Mouse (Mus musculus) right cerebral cortex, adult 18-20 months (tissue): ENCODE results near the gene Hepacam2.
A peak's percentile ranks its signal among the peaks of the same experiment; 100 is the strongest.
"Not testable (repeated sequence)": the region's sequence is repeated elsewhere in the genome, so short reads cannot be mapped to it uniquely, and the experiment has no call there.

Experiments used
- DNase-seq: peaks from one replicate; pipeline ENCODE4 v3.0.0; 2022; ENCODE audit warnings: mixed read lengths

Gene Hepacam2

GRCm38 (mm10) chr6:3498162-3498848, at the start of gene Hepacam2, which contains the start of gene Vps50:
Gene Hepacam2, minus strand, starts transcription at chr6:3498298.
Gene Vps50, plus strand, starts transcription at chr6:3498382.
- peak; percentile 95 for DNase-seq

- no peak for DNase-seq
Observed at GRCm38 (mm10) chr6:3544970-3545369, 46.9 kb upstream of the Hepacam2 start.

DNA sequence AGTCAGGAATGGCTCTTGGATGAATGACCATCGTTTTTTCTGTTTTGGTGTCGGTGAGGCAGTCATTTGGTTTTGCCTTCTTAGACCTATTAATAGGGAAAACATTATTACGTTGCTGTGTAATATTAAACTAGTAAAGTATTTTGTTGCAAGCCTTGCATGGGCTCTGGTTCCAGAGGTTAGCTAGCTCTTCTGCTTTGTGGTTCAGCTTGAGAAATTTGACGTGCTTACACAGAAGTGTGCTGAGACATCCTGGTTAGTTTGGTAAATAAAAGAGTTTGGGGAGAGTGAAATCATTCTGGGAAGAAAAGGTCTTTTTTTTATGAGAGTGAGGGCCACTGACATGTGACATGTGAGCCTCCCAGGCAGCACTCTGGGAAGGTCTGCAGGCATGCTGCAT, 45.8 kb upstream of the Hepacam2 start:
- DNase-seq = no peak

DNA sequence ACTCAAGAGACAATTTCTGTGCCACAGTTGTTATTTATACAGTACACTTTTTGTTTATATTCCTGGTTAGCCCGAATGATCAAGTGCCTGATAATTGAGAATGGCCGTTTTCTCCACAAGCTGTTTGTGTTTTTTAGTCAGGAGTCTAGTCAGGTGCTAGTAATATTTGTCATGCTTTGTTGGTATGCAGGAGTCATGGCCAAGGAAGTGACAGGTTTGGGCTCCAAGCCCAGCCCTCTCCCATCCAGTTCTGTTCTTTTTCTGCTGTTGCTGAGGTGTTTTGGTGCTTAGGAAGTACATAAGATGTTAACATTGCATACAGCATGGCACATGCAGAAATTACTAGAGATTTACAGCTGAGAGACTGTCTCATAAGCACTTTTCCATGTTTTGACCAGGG, 41.4 kb upstream of the Hepacam2 start:
- no peak for DNase-seq

DNA sequence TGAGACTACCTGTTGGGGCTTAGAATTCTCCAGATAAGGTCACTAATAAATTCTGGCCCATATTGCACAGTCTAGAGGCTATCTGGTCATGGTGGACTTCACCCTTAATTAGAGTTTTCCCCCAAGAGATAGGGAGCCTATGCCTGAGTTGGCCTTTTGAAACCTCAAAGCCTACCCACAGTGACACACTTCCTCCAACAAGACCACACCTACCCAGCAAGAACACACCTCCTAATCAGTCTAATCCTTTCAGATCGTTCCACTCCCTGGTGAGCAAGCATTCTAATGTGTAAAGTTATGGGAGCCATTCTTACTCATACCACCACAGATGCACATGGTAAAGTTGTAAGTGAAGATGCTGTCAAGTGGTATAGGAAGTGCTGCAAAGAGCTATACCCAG, 38.0 kb upstream of the Hepacam2 start:
- no peak for DNase-seq

DNA sequence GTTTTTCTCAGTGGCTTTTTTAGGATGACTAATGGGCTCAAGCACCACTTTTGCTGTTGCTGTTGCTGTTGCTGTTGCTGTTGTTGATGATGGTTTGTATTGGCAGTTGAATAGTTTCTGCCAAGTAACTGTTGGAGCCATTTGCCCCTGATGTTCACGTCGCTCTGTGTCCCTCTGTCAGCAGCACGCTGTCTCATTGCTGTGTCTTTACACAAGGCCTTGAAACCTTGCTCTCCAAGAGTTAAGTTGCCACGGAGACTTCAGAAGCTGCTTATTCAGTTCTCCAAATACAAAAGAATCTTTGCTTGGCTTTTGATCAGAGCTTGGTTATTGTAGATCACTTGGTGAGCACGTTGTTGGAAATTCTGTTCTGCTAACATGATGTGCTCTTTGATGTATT, 33.3 kb upstream of the Hepacam2 start:
- DNase-seq = no peak

DNA sequence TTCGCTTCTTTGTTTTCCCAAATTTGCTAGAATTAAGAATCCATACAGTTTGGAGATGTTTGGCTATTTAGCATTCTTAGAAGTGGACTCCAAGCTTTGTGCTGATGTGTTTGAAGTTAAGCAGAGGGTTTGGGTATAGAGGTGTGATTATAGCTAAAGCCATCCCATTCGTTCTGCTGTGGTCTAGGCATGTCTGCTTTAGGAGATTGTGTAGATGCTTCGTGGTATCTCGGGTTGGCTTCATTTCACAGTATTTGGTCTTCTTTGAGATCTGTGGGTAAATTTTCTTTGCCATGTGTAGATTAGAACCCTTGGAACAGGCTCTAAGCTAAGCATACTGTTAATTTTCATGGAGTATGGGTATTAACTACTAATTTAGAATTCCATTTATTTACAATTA, 30.1 kb upstream of the Hepacam2 start:
- no peak for DNase-seq

GRCm38 (mm10) chr6:3512611-3513010, 14.5 kb upstream of the Hepacam2 start:
- peak; percentile 60 for DNase-seq

DNA sequence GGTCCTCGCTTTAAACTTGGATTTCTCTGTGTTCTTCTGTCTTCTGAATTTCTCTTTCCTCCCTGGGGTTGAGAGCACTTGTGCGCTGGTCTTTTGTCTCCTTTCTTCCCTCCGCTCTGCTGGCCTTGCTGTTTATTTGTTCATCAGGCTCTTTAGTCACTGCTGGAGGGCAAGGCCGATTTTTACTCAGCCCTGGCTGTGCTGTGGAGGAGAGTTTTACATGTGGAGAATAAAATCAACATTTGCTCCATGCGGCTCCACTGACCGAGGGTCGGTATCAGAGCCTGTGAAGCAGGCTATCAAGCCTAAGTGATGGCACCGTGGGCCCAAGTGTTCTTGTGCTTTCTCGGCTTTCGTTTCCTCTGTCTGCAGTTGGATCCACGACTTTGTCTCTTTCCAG, 13.5 kb upstream of the Hepacam2 start:
- no peak for DNase-seq

GRCm38 (mm10) chr6:3511116-3511515, 13.0 kb upstream of the Hepacam2 start:
- DNase-seq = no peak

DNA sequence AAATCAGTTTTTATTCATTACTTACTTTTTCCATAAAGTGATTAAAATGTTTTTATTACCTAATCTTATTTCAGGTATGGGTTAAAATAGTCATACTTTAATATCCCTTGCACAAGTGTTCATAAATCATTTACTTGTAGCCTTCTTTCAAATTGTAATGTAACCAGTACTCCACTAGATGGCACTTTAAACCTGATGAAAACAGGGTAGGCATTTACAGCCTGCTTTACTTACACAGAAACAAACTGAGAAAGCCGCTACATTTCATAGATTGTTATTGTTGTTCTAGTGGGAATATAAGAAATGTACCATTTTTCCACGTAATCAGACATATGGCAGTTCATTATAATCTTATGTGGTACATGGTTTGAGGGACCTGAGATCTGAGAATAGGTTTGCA, 11.7 kb upstream of the Hepacam2 start:
- DNase-seq = no peak

- not testable (repeated sequence) for DNase-seq
Observed at GRCm38 (mm10) chr6:3508151-3508550, 10.1 kb upstream of the Hepacam2 start.

DNA sequence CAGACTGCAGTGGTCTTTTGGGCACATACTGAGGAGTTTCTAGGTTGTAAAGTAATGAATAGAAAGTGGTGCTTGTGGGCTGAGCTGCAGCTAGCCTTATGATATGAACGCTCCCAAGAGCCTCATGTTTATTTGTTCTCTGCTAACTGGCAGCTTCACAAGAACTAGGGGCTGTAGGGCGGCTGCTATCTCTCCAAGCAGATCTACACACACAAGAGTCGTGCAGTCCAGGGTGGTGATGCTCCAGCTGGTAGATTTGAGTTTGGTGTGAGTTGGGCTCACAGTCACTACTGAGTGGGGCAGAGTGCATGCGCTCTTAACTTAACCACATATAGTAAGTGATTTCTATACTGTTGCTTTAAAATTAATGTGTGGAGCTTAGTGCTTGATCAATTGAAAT, 9.0 kb upstream of the Hepacam2 start:
- DNase-seq = no peak

DNA sequence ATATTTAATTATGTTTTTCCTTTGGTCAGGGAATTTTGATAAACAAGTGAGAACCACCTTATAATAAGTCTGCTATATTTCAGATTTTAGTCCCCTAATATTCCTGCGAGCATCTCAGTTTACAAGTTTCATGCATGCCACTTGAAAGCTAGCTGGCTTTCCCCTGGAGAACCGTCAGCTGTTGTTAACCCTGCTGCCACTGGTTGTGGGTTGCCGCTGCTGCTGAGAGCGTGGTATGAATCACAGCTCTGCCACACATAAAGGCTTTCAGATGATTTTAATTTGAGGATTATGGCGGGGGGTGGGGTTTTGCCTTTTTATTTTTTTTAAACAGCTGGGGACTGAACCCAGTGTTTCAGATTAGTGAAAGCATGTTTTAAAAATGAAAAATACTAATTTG, 7.2 kb upstream of the Hepacam2 start:
- no peak for DNase-seq

- DNase-seq = no peak
Observed at GRCm38 (mm10) chr6:3500286-3500685, 2.2 kb upstream of the Hepacam2 start.

DNA sequence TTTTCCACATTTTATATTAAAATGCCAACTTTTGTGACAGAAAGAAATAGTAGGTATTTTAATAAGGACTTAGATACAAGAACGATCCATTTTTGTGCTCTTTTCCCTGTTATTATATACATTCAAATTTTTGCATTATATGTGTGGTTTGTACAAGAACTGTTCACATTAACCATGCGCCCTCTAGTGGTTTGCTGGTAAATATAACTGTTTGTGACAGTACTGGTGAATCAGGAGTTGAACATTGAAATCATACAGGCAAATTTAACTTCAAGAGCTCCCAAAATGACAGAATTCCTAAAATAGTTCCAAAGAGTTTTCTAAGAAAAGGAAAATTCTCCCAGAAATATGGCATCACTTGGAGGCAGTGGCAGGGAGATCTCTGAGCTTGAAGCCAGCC, 1.9 kb downstream of the Hepacam2 start:
- peak; percentile 60 for DNase-seq

GRCm38 (mm10) chr6:3494285-3494684, 3.8 kb downstream of the Hepacam2 start:
- DNase-seq = no peak

DNA sequence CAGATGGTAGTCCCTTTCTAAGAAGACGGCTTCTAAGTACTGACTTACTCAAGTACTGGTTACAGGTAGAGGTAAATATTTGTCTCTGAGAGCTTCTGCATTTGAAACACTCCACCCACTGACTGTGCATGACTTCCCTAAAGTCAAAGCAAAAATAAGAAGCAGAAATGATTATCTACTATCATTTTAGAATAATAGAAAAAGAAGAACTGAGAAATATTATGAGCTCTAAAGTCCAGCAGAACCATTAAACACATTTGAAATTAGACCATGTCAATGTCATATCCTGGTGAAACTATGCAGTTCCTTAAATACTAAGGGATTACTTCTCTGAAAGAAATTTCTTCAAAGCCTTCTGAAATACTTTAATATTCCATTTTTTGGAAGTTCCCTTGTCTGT, 10.7 kb downstream of the Hepacam2 start:
- no peak for DNase-seq

DNA sequence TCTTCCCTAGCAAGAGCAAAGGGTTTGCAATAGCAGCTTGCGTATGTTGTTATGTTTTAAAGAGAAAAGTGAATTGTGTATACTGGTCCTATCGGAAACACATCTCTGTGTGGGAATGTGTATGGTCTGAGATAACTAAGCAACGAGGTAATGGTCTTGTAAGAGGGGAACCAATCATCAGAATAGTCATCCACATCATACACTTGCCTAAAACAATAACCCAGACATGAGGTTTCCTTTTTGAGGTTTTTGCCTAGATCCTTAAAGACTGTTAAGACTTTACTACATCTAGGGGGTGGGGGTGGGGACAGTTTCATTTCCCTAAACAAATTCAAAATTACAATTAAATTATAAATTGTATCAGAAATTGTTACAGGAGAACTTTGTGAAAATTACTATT, 13.0 kb downstream of the Hepacam2 start:
- no peak for DNase-seq

- no peak for DNase-seq
Observed at GRCm38 (mm10) chr6:3481705-3482104, 16.4 kb downstream of the Hepacam2 start.

DNA sequence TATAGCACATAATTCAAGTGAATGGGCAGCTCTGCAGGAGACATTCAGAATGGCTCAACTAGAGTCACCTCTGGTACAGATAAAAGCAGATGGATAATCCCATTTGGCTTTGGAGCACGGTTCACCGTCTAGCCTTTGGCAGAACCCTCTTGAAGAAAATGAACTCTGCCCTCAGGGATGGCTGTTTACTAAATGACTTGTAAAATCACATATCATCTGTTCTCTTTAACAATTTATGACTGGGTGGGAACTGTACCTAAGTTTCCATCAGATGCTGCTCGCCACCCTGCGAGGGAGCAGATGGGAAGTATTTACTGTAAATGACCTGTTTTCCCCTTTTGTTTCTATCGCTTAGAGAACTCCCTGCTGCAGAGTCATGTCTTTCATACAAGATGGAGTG, 18.2 kb downstream of the Hepacam2 start:
- DNase-seq = no peak

DNA sequence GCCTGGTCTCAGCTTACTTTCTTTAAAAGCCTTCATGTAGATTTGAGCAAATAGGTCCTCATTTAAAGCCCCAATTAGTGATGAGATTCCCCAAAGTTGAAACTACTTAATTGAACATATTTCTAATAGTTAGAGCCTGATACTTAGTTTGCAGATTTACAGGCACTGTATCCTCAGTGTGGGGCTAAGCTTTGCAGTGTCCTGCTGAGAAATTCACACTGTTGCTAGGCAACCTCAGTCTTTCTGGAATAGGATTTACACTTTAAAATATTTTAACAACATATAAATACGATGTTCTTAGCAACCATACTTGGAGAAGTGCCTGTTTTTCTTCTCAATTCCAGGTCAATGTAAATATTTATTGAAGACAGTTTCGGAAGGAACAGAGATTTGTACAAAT, 21.8 kb downstream of the Hepacam2 start:
- no peak for DNase-seq

GRCm38 (mm10) chr6:3470706-3471105, 27.4 kb downstream of the Hepacam2 start:
- no peak for DNase-seq

DNA sequence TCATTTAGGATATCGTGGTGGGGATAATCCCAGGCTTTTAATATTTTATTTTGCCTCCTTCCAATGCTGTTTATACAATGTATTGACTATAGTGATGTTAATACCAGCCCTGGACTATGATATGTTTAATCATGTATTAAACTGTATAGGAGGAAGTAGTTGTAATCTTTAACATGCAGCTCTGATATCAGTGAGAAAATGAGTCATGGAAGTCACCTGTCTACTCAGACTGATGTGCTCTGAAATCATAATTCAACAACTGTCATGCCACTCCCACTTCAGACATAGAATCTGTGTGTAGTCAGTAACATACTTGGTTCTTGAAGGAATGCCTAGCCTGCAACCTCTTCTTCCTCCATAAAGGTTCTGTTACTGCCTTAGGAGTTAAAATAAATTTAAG, 29.5 kb downstream of the Hepacam2 start:
- DNase-seq = no peak

DNA sequence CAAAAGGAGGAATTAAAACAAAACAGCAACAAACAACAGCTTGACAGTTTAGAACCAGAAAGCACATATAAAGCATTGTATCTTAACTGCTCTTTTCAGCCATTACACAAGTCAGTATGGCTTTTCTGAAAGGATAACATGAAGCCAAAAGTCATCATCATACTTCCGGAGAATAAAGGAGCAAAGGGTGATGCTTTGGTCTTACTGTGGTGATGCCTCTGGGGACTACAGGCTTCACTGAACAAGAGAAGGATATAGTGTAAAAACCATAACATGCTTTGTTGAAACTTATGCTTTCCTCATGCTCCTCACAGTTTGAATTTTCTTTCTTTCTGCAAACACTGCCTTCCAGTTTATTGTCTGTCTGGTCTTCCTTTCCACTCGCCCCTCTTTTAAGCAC, 34.5 kb downstream of the Hepacam2 start:
- no peak for DNase-seq
